Mouse (Mus musculus) spleen, adult 18-20 months (tissue): ENCODE measurements around the gene Map2k2.

ENCODE experiments used
- DNase-seq, 2 experiments: peaks; one replicate each; pipeline ENCODE4 v3.0.0; 2022; ENCODE audit warnings: mixed read lengths in 2 of 2

The Map2k2 gene

DNA sequence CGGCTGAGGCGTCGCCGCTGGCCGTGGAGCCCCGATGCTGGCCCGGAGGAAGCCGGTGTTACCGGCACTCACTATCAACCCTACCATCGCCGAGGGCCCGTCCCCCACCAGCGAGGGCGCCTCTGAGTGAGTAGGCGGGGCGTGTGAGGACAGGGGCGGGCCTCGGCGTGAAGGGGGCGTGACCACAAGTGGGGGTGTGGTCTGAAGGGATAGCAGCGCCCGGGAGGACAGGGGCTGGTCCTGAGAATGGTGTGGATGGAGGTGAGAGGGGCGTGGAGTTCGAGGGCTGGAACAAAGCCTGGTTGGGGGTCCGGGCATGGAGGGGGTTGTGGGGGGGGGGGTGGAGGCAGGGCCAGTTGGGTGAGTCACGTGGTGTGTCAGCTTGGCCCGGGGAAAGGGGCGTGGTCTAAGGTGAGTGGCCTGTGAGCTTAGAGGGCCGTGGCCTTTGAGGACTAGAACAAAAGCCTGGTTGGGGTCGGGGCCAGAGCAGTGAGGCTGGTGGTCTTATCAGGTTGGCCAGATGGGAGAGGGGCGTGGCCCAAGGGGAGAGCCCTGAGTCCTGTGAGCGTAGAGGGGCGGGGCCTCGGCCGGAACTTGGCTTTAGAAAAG, 502 bp downstream of the Map2k2 start:
- DNase-seq = peak; percentile 78 to 86

DNA sequence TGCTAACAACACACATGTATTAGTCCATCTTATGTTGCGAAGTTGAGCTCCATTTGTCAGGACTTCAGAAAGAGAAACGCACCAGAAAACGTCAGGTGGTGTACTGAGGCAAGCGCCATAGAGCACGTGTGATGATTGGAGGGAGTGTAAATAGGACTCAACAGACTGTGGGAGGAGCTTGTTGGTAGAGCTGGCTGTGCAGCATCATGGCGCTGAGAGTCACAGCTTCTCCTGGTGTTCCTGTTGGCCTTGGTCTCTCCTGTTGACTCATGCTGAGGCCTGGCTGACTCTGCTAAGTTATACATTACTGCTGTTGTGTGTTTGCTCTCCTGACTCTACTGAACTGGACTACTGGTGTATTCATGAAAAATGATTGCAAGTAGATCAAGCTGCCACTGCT, 7.2 kb downstream of the Map2k2 start:
- no peak for DNase-seq

DNA sequence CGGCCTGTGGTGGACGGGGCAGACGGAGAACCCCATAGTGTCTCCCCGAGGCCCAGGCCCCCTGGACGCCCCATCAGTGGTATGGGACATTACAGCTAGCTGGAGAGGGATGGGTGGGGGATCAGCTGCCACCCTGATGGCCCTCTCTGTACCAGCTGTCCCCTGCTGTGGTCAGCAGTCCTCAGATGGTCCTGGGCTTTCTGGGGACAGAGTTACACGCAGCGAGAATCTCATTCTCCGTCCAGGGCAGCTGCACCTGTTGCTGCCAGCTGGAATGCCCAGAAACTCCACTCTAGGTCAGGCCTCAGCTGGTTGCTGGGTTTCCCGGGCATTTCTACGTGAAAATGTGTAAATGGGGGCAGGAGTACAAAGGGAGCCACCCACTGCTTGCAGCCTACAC, 13.9 kb downstream of the Map2k2 start:
- DNase-seq = no peak

DNA sequence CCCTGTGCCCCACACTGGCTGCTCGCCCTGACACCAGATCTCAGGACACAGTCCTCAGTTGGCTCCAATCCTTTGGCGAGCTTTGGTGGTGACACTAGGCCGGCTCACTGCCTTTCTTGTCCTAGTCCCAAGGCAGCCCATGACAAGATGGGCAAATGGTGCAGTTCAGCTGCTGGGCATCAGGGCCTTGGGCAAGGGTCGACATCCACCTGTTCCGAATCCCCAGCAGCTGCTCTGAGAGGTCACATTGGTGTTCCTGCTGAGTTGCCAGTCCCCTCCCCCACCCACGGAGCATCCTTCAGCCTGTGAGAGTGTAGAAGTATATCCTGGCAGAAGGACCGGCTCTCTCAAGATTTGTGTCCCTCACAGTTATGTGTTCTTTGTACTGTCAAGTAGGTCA, 14.9 kb downstream of the Map2k2 start:
- DNase-seq = no peak

DNA sequence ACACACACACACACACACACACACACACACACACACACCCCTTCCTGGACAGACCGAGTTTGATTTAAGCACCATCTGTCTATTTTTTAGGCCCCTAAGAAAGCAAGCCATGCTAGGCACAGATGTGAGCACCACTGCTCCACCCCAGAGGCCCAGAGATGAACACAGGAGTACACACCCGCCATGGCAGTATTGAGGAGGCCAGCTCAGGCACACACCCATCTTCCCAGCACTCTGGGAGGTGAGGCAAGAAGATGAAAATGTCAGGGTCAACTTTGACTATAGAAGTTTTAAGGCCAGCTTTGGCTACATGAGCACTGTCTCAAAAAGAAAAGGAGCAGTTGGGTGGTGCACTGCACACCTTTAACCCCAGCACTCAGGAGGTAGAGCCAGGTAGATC, 17.2 kb downstream of the Map2k2 start:
- DNase-seq = no peak

DNA sequence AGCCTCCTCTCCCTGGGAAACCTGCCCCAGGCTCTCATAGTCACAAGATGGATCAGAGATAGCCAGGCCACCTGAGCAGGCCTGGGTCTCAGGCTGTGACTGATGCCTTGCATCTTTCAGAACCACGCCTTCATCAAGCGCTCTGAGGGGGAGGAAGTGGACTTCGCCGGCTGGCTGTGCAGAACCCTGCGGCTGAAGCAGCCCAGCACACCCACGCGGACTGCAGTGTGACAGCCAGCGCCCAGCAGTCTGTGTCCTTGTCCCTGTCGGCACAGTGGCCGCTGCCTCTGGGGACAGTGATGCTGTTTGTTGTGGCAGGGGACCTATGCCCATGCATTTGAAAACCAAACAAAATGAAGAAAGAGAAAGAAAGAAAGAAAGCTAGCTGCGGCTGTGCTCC, 17.8 kb downstream of the Map2k2 start:
- no peak for DNase-seq

DNA sequence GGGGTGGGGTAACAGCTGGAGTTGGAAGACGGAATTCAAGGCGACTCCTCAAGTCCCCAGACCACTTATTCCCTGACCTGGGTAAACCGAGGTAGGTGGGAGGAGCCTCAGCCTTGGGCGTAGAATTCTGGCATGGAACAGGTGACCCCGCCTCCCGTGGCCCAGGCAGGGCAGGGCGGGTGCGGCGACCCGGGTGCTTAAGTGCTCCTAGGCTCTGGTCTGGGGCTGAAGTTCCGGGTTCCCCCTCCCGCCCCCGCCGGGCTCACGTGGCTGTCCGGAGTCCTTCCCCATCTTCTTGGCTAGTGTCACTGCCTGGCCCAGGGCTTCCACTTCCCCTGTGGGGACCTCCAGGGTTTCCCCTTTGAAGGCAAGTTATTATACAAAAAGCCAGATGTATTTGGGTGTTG, 28.5 kb downstream of the Map2k2 start:
- DNase-seq = peak; percentile 89

DNA sequence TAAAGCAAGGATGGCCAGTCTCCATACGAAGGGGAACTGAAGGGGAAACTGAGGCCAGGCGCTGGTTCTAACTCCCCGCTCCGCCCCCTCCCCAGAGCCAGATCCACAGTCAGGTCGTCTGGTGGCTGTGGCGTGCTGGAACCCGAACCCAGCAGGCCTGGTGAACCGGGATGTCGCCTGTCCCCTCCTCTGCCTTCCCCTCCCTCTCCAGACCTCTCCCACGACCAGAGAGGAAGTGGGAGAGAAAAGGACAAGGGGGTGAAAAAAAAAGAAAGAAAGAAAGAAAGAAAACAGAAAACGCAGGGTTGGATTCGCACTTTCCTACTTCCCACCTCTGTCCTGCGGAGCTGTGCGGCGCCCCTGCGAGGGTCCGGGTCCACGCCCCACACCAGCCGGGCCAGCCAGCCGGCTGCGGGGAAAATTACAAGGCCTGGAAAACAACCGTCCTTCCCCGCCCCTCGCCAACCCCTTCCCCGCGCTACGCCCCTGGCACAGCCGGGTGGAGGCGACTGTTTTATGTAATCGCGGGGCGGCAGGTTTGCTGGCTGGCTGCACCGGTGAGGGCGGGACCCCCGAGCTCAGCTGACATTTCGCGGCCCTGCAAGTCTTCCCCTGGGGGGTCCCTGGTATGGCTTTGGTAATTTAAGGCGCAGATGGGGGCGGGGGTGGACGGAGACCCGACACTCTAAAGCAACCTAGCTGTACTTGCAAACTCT, 29.4 kb downstream of the Map2k2 start, which contains the start of gene Zbtb7a:
Gene Zbtb7a, plus strand, starts transcription at position 255 of the 716 bp plus-strand sequence.
- peak; percentile 34 to 38 for DNase-seq

DNA sequence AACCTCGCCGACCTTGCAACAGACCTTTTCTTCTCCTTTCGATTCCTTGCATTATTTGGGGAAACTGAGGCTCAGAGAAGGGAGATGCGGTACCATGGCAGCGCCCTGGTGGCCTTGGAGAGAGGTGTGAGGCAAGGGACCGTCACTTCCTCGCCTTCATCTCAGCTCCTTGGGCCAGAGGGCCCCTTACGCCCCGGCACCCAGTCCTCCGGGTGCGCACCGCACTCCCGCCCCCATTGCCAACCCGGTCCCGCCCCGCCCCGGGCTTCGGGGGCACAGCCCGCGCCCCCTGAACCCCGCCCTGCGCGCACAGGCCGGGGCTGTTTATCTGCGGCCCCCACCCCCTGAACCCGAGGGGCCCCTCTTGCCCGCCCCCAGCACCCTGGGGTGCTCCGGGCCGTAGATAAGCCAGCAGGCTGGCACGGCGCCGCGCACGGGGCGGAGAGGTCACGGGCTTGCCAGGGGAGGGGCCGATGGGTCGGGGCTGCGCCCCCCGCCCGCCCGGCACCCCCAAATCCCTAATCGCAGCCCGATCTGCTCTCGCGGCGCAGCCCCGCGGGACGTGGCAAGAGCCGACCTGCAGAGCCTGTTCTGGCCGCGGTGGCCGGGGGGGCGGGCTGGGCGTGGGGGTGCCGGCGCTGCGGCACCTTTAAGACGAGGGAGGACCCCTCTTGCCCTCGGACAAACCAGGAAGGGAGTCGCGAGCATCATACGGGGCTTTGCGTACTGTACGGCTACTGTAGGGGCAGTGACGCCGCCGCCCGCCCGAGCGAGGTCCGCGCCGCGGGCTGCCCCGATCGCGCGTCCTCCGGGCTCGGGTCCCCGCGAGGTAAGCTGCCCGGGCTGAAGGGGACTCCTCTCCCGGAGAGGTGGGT, 30.4 kb downstream of the Map2k2 start:
- DNase-seq = peak; percentile 65 to 68

DNA sequence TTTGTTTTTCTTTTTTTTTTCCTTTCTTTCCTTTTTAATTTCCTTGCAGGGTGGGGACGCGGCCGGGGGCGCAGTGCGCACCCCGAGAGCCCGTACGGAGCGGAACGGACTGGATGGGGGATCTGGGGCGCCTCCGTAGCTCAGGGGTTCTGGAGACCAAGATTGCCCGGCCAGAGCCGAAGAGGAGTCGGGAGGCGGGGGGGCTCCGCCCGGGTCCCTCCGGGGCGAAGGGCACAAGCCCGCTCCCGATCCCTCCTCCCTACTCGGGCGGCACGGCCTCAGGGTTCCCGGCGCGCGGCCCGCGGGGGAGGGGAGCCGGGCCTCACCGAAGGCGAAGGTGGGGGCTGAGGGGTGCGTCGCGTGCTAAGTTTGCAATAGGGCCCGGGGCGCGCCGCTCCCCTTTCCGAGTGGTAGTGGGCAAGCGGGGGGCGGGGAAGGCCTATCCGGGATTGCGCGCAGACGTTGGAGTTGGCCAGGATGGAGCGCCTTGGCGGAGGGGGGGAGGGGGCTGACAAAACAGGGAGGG, 31.1 kb downstream of the Map2k2 start:
- DNase-seq = peak; percentile 73 to 75

DNA sequence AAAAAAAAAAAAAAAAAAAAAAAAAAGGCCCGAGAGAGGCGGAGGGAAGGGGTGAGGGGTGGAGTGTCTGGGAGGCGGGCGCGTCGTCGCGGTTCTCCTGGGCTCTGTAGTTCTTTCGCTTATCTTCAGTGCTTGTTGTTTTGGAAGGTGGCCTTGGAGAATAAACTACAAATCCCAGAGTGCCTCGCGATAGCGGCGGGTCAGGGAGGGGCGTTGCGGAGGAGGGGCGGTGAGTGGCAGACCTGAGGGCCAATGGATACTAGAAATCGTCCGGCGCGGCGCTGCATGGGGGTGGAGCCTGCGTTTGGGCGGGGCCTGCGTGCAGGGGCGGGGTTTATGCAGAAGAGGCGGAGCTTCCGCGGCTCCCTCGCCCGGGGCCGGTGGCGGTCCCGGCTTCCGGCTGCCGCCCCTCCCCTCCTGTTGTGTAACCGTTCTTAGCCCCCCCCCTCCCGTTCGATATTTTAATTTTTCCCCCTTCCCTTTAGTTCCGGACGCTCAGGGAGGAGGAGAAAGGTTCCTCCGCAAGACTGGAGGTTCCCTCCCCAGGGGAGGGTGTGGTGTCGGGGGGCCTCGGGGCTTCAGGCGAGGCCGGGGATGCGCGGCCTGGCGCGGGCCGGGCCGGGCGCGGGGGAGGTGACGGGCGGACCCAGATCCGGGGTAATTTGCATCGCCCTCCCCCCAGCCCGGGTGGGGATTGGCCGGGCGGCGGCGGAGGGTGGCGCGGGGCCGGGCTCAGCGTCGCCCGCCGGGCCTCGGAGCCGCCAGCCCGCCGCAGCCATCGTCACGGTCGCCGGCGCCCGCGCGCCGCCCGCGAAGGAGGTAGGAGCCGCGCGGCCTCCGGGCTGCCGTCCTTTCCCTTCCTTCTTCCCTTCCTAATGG, 31.8 kb downstream of the Map2k2 start:
- DNase-seq = peak; percentile 99

DNA sequence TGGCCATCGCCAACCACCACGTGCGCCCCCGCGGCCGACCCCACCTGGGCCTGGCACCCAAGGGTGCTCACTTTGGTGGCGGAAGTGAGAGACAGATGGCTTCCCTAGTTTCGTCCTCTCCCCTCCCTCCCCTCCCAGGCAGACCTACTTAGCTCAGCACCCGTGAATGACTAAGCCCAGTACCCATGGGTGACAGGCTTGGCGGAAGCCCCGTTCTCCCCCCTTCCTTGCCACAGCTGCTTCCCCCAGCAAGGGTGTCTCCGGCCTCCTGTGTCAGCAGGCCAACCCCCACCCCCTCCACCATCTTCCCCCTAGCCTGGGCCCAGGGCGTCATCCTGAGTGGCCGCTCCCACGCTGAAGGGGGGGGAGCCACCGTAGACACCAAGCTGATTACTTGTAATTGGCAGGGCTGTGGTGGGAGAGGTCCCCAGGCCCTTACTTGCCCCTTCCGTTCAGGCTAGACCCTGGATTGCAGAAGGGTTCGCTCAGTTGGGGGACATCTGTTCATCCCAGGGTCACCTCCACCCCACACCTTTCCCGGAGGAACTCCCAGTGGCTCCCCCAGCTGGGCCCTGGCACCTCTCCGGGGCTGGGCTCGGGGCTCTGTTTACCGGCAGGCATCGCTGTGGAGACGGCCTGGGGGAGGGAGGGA, 32.5 kb downstream of the Map2k2 start:
- no peak for DNase-seq

DNA sequence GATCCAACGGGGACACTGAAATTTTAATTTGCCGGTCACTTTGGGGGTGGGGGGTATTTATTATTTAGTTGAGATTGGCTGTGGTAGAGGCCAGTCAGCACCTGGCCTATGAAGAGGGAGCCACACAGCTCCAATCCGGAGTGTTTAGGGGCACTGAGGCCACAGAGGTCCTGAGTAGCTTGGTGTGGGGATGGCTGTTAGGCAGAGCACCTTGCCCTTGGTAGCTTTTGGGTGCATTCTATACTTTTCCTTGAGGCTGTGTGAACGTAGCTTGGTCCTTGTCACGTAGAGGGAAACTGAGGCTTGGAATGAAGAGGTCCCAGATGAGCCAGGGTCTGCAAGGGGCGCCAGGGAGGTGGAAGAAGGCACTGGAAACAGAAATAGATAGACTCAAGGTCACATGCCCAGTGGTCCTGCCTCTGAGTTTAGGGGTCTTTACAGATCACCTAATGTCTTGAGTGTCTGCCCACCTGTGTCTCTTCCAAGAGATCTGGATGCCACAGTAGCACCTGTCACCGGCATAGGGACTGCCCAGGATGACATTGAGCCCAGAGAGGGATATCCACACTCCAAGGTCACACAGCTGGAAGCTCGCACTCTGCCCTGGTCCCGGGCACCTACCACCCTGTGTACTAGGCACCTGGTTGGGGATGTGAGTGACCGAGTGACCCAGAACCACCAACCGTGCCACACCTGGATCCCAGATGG, 33.3 kb downstream of the Map2k2 start:
- no peak for DNase-seq

DNA sequence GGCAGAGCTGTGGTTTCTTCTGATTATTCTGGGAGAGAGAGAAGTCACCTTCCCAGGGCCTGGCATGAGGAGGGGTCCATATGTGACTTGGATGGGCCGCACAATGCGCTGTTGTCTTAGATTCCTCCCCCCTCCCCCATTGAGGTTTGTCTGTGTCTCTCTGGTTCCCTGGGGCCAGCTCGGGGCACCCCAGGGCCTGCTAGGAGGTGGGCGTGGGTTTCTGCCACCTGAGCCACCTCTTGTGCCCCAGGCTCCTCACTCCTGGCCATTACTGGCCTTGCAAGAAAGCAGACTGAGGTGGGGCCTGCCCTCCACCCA, 33.8 kb downstream of the Map2k2 start:
- no peak for DNase-seq

DNA sequence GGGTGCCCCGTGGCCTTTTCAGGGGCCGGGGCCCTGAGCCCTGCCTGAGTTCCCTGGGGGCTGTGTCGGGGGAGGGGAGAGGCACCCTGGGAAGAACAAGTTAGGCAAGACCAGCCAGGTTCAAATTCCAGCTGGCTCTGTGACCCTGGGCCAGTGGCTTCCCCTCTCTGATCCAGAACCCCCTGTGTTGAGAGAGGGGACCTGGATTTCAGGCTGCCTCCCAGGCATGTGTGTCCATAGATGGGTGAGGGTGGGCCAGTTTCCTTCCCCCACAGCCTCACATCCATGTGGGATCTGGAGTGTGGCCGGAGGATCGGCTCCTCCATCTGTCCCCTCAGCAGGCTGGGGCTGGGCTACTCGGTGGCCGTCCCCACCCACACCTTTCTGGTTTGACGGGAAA, 34.3 kb downstream of the Map2k2 start:
- no peak for DNase-seq

DNA sequence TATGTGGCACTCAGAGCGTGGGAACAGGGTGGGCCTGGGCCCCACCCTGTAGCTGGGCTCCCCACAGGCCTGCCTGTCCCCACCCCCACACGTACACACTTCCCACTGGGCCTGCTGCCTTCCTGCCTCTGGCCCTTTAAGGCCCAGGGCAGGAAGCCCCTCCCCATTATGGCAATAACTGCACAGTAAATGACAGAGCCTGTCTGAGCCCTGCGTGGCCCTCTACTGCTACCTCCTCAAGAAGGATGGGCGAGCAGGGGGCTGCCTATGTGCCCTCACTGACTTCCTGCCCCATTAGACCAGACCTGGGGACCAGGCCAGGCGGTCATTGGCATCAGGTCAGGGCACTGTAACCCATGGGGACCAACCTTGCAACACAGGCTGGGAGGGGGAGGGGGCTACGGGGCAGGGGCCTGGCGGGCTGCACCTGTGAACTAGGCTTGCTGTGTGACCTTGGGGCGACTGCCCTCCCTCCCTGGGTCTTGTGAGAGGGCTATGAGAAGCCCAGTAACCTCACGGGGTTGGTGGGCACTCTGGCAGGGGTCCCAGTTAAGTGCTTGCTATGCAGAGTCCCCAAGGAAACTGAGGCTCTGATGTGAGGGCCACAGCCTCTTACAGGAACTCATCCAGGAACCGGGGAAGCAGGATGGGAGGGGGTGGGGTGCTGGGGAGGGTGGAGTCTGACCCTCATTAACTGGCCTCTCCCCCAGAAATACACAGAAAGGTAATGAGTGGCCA, 35.2 kb downstream of the Map2k2 start:
- DNase-seq = no peak

DNA sequence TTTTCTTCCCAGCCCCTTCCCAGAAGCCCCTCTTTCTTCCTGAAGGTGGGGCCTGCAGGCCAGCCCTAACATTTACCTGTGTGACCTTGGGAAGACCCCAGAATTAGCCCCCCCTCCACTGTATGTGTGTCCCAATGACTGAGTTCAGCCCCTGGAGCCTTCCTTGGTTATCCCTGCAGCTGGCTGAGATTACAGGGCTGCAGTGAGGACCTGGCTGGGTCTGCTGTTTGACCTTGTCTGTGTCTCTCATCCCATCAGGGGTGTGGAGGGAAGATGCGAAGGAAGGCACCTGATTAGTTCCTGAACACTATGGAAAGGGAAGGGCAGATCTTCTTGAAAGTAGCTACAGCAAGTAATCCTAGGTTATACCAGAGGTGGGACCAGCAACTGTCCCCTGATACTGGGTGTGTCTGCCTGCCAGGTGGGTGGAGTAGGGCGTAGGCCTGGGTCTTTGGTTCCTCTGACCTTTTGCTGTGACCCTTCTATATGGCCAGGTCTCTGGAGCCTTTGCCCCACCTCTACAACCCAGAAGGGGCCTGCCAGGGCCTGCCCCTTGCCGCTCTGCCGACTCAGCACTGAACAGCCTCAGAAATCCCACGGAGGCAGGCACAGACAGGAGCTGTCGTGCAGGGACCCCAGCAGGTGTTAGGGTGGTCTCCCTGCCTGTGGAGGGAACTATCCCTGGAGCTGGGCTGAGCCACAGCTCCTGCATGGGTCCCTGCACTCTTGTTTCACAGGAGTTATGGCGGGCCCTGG, 35.9 kb downstream of the Map2k2 start:
- no peak for DNase-seq

DNA sequence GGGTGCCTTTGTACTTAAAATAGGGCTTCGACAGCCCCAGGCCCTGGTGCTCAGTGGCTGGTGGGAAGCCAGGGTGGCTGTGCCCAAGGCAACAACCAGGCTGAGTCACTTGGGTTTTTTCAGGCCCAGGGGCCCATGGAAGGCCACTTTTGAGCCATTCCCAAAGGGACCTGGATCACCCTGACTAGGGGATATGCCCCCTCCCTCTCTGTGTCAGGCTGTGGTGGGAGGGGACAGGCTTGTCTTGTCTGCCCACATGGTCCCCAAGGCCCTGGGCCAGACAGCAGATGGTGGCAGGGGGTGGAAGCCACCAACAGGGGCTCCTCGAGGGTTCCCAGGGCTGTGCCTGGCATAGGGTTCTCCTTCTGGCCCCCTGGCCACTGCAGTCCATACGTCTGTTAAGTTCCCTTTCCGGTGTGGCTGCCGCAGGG, 36.9 kb downstream of the Map2k2 start:
- no peak for DNase-seq

DNA sequence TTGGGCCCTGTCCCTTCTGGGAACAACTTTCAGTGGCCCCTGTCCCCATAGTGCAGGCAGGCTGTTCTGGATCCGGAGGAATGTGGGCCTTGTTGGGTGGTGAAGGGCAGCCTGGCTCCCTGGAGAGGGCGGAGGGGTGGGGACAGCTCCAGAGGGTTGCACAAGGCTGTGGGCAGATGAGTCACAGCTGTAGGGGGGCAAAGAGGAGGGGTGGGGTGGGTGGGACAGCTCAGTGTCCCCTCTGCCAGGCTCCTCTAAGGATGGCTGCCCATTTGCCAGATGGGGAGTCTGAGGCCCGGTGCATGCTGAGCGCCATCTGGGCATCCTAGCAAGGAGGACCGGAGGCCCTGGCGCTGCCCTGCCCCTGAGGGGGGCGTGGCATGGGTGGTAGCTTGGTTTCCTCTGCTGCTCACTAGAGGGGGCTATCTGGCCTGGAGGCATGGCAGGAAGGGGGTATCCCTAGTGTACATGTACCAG, 37.5 kb downstream of the Map2k2 start:
- DNase-seq = no peak
